Mouse (Mus musculus): ENCODE data around the gene Pald1.

GRCm38 (mm10) chr10:61402911-61403310 is 19.6 kb upstream of the Pald1 start:
- TF ChIP-seq CTCF (IDR thresholded peaks at IDR 0.05; ENCODE audit: low read depth) (no peak), EP300 (IDR thresholded peaks at IDR 0.05; ENCODE audit: low read depth) (no peak)
